Mouse (Mus musculus) forebrain, embryonic 10.5 days (tissue): Measurements from ENCODE around the gene Atoh8. TPM values are rescaled to one million over a fixed set of nuclear protein-coding genes. Genes with fewer than 3 reads are reported as not detected.

Source experiments
- DNase-seq: peaks from one replicate; pipeline ENCODE4 v3.0.0-alpha.2; 2017; ENCODE audit warnings: low spot score; ENCODE audit errors: extremely low spot score
- H3K27ac ChIP-seq: fragments of 300-500 bp; sonication (generic); 2 replicates; pipeline ENCODE4 v1.5.1; 2016; ENCODE audit warnings: mild to moderate bottlenecking
- H3K27me3 ChIP-seq: fragments of 300-500 bp; sonication (generic); 2 replicates; pipeline ENCODE4 v1.6.1; 2016; ENCODE audit warnings: mild to moderate bottlenecking; ENCODE audit not compliant: poor library complexity, severe bottlenecking
- H3K36me3 ChIP-seq: fragments of 300-500 bp; sonication (generic); replicated peaks from 2 replicates; pipeline ENCODE4 v1.6.1; 2016; ENCODE audit warnings: mild to moderate bottlenecking, moderate library complexity
- H3K4me1 ChIP-seq: fragments of 300-500 bp; sonication (generic); 2 replicates; pipeline ENCODE4 v1.6.1; 2016
- H3K4me3 ChIP-seq: fragments of 300-500 bp; sonication (generic); 2 replicates; pipeline ENCODE4 v1.5.1; 2016; ENCODE audit warnings: mild to moderate bottlenecking, moderate library complexity
- H3K9me3 ChIP-seq: fragments of 300-500 bp; sonication (generic); 2 replicates; pipeline ENCODE4 v1.6.1; 2016; ENCODE audit warnings: mild to moderate bottlenecking, moderate library complexity
- WGBS: fragments of 180-500 bp; shearing (Covaris S2); methylation state at CpG from one replicate; pipeline ENCODE4 v1.1.7; 2016; 5-methylcytosine and 5-hydroxymethylcytosine counted together
- polyA plus RNA-seq: library from polyadenylated mRNA; unstranded; fragments of >200 nt; fragmentation: Nextera tagmentation; extraction: Ambion mirVana; gene quantifications from 2 replicates; pipeline ENCODE4 v1.2.1, GENCODE M21; 2016

Atoh8 gene
- polyA plus RNA-seq, 1 experiment from 2014 or later = 11.2 TPM

DNA sequence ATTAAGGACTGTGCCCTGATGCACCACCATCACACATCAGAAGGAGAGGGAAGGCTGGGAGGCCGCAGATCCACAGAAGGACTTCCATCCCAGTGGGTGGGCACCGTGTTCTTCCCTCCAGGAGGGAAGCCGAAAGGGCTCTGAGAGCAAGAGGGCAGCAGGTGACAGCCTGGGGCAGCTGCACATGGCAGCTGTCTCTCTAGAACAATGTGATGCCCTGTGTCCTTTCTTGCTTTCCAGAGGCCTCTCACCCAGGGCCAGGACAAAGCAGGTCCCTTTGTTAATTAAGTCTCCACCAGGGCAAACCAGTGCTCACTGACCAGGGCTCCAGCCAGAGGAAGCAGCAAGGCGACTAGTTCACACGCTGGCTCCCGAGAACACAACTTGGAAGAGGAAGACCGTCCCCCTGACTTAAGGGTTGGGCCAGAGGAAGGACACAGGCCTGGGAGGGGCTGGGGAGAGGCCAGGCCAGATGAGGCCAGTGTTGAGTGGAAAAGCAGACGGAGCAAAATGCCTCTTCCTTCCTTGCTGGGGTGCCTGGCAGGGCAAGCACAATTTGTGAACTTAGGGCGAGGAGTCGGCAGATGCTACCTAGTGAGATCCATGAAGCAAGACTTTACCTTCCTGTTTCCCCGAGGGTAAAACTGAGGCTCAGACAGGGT, 34.7 kb downstream of the Atoh8 start:
- no peak for DNase-seq

DNA sequence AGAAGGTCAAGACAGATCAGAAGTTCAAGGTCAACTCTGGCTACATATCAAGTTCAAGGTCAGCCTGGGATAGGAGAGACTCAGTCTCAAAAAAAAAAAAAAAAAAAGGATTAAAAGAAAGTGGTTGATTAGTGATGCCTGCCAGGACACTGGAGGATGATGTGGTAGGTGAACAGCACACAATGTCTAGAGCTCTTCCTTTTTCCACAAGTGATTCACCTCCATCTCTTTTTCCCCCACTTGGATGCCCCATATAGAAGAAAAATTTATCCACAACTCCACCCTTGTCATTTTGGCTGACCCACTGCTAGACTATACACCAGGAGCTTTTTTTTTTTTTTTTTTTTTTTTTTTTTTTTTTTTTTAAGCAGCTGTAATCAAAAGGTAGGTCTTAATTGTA, 37.9 kb downstream of the Atoh8 start:
- peaks cover 18% of the 10 kb centered on the region; the same call in 1 of the 2 replicates for H3K27me3 ChIP-seq
- H3K4me1 ChIP-seq = peaks cover 22% of the 10 kb centered on the region
- DNase-seq = no peak
- H3K27ac ChIP-seq = no peak overlapping the region
- 0 out of 2 replicates have a peak, but pooled peaks cover 7% of the 10 kb centered on the region for H3K9me3 ChIP-seq
- no peak overlapping the region for H3K4me3 ChIP-seq
- no peaks in the 10 kb centered on the region for H3K36me3 ChIP-seq

More for the DNA sequence above, 34.7 kb downstream of the Atoh8 start:
- Histone ChIP-seq H3K36me3 (peaks cover 17% of the 10 kb centered on the region), H3K27me3 (peaks cover 15% of the 10 kb centered on the region), H3K27ac (peak overlapping the region; percentile 83), H3K9me3 (0 out of 2 replicates have a peak, but pooled peaks cover under 1% of the 10 kb centered on the region), H3K4me1 (peaks cover 36% of the 10 kb centered on the region), H3K4me3 (no peak overlapping the region)
- WGBS = 42% methylated on average over 11 of the region's 11 CpGs

GRCm38 (mm10) chr6:72196660-72197059, 38.7 kb downstream of the Atoh8 start:
- Histone ChIP-seq H3K4me3 (no peak overlapping the region), H3K4me1 (peaks cover 17% of the 10 kb centered on the region), H3K9me3 (0 out of 2 replicates have a peak, but pooled peaks cover 7% of the 10 kb centered on the region), H3K27me3 (peaks cover 23% of the 10 kb centered on the region), H3K36me3 (no peaks in the 10 kb centered on the region), H3K27ac (no peak overlapping the region)
- 84% methylated on average over 3 of the region's 3 CpGs for WGBS
- no peak for DNase-seq

GRCm38 (mm10) chr6:72190577-72190976, 44.8 kb downstream of the Atoh8 start:
- no peak for DNase-seq
- WGBS = 56% methylated on average over 5 of the region's 5 CpGs
- Histone ChIP-seq H3K4me1 (peaks cover 28% of the 10 kb centered on the region), H3K4me3 (no peak overlapping the region), H3K9me3 (0 out of 2 replicates have a peak, but pooled peaks cover 5% of the 10 kb centered on the region), H3K27ac (no peak overlapping the region), H3K27me3 (peaks cover 61% of the 10 kb centered on the region), H3K36me3 (no peaks in the 10 kb centered on the region)

- peaks cover 28% of the 10 kb centered on the region for H3K4me1 ChIP-seq
- no peak overlapping the region for H3K27ac ChIP-seq
- peaks cover 61% of the 10 kb centered on the region for H3K27me3 ChIP-seq
- 46% methylated on average over 6 of the region's 6 CpGs for WGBS
- no peaks in the 10 kb centered on the region for H3K36me3 ChIP-seq
- H3K4me3 ChIP-seq = no peak overlapping the region
- H3K9me3 ChIP-seq = 0 out of 2 replicates have a peak, but pooled peaks cover 4% of the 10 kb centered on the region
- no peak for DNase-seq
These were observed 45.3 kb downstream of the Atoh8 start for GRCm38 (mm10) chr6:72190120-72190519.

DNA sequence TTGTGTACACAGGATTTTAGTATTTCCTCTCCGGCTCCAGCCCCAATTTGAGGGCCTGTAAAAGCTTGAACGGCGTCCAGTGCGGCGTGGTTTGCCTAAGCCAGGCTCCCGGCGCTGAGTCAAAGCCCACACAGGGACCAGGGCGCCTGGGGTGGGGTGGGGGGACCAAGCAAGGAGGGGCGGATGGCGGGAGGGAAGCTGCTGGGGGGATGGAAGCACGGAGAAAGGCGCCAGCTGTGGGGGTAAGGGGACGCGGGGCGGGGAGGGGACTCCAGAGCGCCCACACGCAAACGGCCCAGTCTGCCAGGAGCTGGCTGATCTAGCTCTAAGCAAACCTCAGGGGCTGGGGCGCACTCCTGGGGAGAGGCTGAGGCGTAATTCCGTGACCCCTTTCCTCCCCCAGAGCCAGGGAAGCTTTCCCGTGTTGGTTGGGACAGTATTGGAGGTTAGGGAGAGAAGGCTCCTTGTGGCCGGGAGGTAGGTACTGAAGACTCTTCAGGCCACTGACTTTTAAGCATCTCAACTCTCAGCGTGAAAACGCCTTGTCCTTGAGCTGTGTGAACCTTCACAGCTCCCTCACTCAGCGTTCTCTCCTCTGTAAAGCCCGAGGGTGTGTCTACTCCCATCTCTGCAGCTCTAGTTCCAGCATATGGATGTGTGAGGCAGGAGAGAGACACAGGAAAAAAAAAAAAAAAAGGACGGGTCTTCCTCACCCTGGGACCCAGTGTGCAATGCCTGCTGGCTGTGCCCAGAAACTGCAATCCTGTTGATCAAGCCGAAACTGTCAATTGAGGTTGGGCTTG, 46.1 kb downstream of the Atoh8 start:
- 4% methylated on average over 29 of the region's 29 CpGs for WGBS
- Histone ChIP-seq H3K36me3 (no peaks in the 10 kb centered on the region), H3K4me1 (peaks cover 28% of the 10 kb centered on the region), H3K27ac (peak overlapping the region; percentile 83), H3K9me3 (0 out of 2 replicates have a peak, but pooled peaks cover 4% of the 10 kb centered on the region), H3K27me3 (peaks cover 69% of the 10 kb centered on the region), H3K4me3 (peak overlapping the region; percentile 46)
- DNase-seq = peak; percentile 52

DNA sequence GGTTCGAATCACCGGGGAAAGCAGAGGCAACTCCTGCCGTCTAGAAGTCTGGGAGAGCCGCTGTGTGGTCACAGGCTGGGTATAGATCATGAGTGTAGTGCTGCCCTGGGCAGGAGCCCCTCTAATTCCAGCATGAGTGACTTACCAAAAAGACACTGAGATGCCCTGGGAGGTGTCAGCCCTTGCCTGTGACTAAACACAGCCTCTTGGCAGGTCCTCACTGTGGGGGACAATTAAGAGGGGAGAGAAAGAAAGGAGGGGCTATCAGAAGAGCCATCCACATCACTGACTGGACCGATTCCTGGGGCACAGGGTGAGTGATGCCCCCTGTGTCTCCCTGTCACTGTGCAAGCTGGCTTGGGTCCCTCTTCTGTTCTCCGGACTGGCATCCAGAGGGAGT, 48.6 kb downstream of the Atoh8 start:
- peaks cover 28% of the 10 kb centered on the region for H3K4me1 ChIP-seq

DNA sequence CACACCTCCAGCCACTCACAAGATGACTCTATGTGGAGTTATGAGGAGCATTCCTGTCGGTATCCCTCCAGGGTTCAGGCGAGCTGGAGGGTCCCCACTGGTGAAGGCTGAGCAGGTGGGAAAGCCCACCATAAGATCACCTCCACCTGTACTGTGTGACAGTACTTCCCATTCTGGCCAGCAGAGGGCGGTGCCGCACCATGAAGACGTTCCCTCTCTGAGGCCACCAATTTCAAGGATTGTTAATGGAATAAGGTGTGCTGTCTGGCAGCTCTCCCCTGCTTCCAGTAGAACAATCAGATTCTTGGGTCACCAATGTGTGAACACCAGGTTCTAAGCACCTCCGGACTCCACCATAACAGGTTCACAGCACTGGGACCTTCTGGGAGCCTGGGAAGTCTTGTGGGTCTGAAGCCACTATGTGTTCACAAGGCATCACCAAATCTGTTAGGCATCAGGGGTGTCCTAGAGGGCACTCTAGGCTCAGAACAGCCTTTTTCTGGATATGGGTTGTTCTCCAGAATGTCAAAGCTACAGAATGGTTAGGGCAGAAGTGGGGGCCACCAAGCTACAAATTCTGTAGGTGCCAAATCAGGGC, 49.4 kb downstream of the Atoh8 start:
- H3K4me3 ChIP-seq = no peak overlapping the region
- DNase-seq = peak; percentile 82
- H3K27ac ChIP-seq = no peak overlapping the region
- WGBS = 5% methylated on average over 6 of the region's 6 CpGs
- H3K36me3 ChIP-seq = no peaks in the 10 kb centered on the region
- H3K4me1 ChIP-seq = peaks cover 27% of the 10 kb centered on the region
- no peaks in the 10 kb centered on the region for H3K9me3 ChIP-seq
- H3K27me3 ChIP-seq = peaks cover 60% of the 10 kb centered on the region

More for the DNA sequence above, 48.6 kb downstream of the Atoh8 start:
- Histone ChIP-seq H3K27me3 (peaks cover 67% of the 10 kb centered on the region), H3K4me3 (no peak overlapping the region), H3K27ac (no peak overlapping the region; the same call in 1 of the 2 replicates), H3K36me3 (no peaks in the 10 kb centered on the region), H3K9me3 (no peaks in the 10 kb centered on the region)
- WGBS = 85% methylated on average over 6 of the region's 6 CpGs
- DNase-seq = no peak

DNA sequence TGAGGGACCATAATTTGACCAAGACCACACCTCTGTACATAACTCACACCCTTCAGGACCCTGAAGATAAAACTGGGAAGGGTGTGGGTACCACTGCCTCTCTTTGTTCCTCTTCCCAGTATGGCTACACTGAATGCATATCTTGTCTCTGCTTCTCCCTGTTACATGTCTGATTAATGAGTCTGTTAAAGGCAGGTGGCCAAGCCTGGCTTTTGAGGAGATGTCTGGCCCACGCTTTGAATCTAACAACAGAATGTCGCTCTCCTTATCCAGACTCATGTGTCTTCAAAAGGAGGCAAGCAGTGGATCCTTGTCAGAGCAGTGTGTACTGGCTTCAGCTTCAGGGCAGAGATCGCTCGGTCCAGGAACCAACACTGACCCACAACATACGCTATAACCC, 50.8 kb downstream of the Atoh8 start:
- no peak overlapping the region for H3K4me3 ChIP-seq
- DNase-seq = no peak
- whole genome bisulfite sequencing = 91% methylated on average over 5 of the region's 5 CpGs

GRCm38 (mm10) chr6:72179562-72180502, 55.5 kb downstream of the Atoh8 start:
- Histone ChIP-seq H3K36me3 (no peaks in the 10 kb centered on the region), H3K9me3 (no peaks in the 10 kb centered on the region), H3K27ac (no peak overlapping the region), H3K27me3 (peaks cover 11% of the 10 kb centered on the region; the same call in 1 of the 2 replicates), H3K4me3 (no peak overlapping the region), H3K4me1 (no peaks in the 10 kb centered on the region)
- 84% methylated on average over 12 of the region's 12 CpGs for whole genome bisulfite sequencing
- DNase-seq = no peak

More for the DNA sequence above, 50.8 kb downstream of the Atoh8 start:
- Histone ChIP-seq H3K27ac (no peak overlapping the region), H3K27me3 (peaks cover 46% of the 10 kb centered on the region), H3K4me1 (peaks cover 13% of the 10 kb centered on the region), H3K36me3 (no peaks in the 10 kb centered on the region), H3K9me3 (no peaks in the 10 kb centered on the region)

GRCm38 (mm10) chr6:72179006-72179405, 56.4 kb downstream of the Atoh8 start:
- 0 out of 2 replicates have a peak, but pooled peaks cover 3% of the 10 kb centered on the region for H3K27me3 ChIP-seq
- DNase-seq = no peak
- no peak overlapping the region for H3K4me3 ChIP-seq
- no peak overlapping the region for H3K27ac ChIP-seq
- WGBS = 91% methylated on average over 3 of the region's 3 CpGs
- no peaks in the 10 kb centered on the region for H3K36me3 ChIP-seq
- no peaks in the 10 kb centered on the region for H3K4me1 ChIP-seq
- no peaks in the 10 kb centered on the region for H3K9me3 ChIP-seq

DNA sequence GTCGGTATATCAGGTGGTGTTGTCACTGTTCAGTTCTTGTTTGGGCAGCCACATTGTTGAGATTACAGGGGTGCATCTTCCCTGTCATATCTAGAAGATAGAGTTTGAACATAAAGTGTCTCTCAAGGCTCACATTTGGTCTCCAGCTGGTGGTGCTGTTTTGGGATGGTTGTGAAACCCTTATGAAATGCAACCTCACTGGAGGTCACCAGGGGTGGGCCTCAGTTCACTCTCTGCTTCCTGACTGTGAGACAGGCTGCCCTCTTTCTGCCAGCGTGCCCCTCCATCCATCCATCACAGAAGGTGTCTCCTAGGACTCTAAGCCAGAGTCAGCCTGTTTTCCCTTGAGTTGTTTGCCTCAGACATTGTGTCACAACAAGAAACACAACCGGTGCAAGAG, 58.0 kb downstream of the Atoh8 start:
- 82% methylated on average over 3 of the region's 3 CpGs for WGBS
- Histone ChIP-seq H3K27ac (no peak overlapping the region), H3K27me3 (no peaks in the 10 kb centered on the region), H3K4me3 (no peak overlapping the region), H3K9me3 (no peaks in the 10 kb centered on the region), H3K4me1 (no peaks in the 10 kb centered on the region), H3K36me3 (no peaks in the 10 kb centered on the region)
- no peak for DNase-seq
